Mouse (Mus musculus) kidney, embryonic 14.5 days (tissue): ENCODE measurements at regions not wholly inside any gene's neighbourhood (a gene's known extent, or its start where the extent isn't known, plus 50 kb on each side); places are given as distances from the start of the nearest gene placed in this dataset.
A peak's percentile ranks its signal among the peaks of the same experiment; 100 is the strongest.

ENCODE experiments used
- ATAC-seq: fragments of 200-750 bp; cut with Nextera tagmentation; 2 replicates; pipeline ENCODE4 v1.8.0; 2017; ENCODE audit warnings: moderate number of reproducible peaks, mild to moderate bottlenecking, moderate TSS enrichment, moderate library complexity; ENCODE audit not compliant: low FRiP score, low TSS enrichment
- H3K27ac ChIP-seq: fragments of 300-500 bp; sonication (generic); 2 replicates; pipeline ENCODE4 v1.5.1; 2014; ENCODE audit warnings: low read depth, mild to moderate bottlenecking, low read length, moderate library complexity, mixed read lengths
- H3K27me3 ChIP-seq: fragments of 300-500 bp; sonication (generic); 2 replicates; pipeline ENCODE4 v1.6.1; 2014; ENCODE audit warnings: mild to moderate bottlenecking, low read length; ENCODE audit not compliant: control insufficient read depth, insufficient read depth
- H3K36me3 ChIP-seq: fragments of 300-500 bp; sonication (generic); 2 replicates; pipeline ENCODE4 v1.6.1; 2014; ENCODE audit warnings: low read length, mixed read lengths; ENCODE audit not compliant: control insufficient read depth, insufficient read depth
- H3K4me1 ChIP-seq: fragments of 300-500 bp; sonication (generic); 2 replicates; pipeline ENCODE4 v1.6.1; 2014; ENCODE audit warnings: low read length, mixed read lengths; ENCODE audit not compliant: control insufficient read depth, insufficient read depth
- H3K4me2 ChIP-seq: fragments of 300-500 bp; sonication (generic); replicated peaks from 2 replicates; pipeline ENCODE4 v1.6.1; 2014; ENCODE audit warnings: low read depth, mild to moderate bottlenecking, low read length
- H3K4me3 ChIP-seq: fragments of 300-500 bp; sonication (generic); 2 replicates; pipeline ENCODE4 v1.5.1; 2014; ENCODE audit warnings: mild to moderate bottlenecking, low read length
- H3K9ac ChIP-seq: fragments of 300-500 bp; sonication (generic); 2 replicates; pipeline ENCODE4 v1.6.1; 2014; ENCODE audit warnings: low read depth, mild to moderate bottlenecking, low read length, moderate library complexity
- H3K9me3 ChIP-seq: fragments of 300-500 bp; sonication (generic); 2 replicates; pipeline ENCODE4 v1.6.1; 2016; ENCODE audit warnings: low read length; ENCODE audit not compliant: control insufficient read depth
- WGBS: fragments of 180-500 bp; shearing (Covaris S2); extraction: QIAGEN DNeasy Blood & Tissue Kit; methylation state at CpG from one replicate; pipeline ENCODE4 v1.1.7; 2014; 5-methylcytosine and 5-hydroxymethylcytosine counted together

DNA sequence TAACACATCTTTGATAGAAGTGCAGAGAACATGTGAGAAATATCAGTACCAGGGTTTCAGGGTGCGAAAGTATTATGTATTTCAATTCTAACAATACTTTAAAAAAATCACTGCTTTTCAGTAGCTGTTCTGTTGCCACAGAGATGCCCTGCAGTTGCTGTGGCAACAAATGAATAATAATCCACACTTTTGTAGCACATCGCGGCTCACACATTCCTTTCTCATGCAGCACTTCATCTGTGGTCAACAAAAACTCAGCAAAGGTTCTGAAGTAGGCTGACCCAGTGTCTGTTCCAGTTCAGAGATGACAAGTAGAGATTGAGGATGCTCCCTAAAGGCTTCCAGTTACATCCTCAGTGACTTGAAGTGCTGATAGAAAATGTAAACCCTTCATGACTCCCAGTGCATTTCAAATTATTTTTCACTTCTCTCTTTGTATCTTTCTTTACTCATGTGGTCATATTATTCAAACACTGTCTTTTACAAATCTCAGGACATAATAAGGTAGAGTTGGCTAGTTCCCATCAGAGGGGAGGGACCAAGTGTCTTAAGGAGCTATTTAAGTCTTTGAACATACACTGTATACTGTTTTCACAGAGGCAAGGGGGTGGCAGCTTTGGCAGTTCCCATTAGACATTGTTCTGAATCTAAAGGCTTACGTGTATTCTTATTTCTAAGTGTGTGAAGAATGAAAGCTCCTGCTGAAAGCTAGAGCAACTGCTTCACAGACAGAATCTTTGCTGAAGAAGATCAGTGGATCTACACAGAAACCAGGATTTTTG is 460.6 kb upstream of the Slit2 start:
- WGBS: 67% methylated on average over 4 of the region's 4 CpGs
- Histone ChIP-seq H3K9me3 (no peaks in the 10 kb centered on the region), H3K27ac (no peak overlapping the region), H3K36me3 (no peaks in the 10 kb centered on the region), H3K27me3 (no peaks in the 10 kb centered on the region), H3K4me1 (no peaks in the 10 kb centered on the region), H3K4me3 (no peak overlapping the region), H3K9ac (no peak overlapping the region), H3K4me2 (no peak overlapping the region)
- ATAC-seq: no peak

GRCm38 (mm10) chr5:47528671-47529070 is 454.3 kb upstream of the Slit2 start:
- 89% methylated on average over 7 of the region's 7 CpGs for WGBS
- H3K36me3 ChIP-seq: no peaks in the 10 kb centered on the region
- ATAC-seq: no peak

DNA sequence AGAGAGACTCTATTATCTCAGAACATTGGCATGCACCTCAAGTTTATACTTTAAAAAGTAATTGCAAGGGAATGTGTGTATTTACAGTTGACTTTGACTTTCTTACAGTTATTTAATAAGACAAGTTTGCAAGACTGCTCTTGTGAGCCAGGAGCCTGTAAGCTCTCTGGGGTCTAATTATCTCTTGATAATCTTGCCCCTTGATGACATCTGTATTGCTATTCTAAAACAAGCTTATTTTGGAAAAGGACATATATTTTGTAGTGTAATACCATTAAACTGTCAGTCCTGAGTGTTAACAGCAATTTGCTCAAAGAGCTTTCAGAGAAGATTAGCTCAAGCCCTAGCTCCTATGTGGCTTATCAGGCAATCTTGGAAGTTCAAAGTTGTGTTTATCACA is 445.4 kb upstream of the Slit2 start:
- no peaks in the 10 kb centered on the region for H3K36me3 ChIP-seq
- no peak overlapping the region for H3K27ac ChIP-seq
- ATAC-seq: 0 out of 2 replicates have a peak, but pooled peaks have one; percentile 16
- no peak overlapping the region for H3K4me2 ChIP-seq
- no peaks in the 10 kb centered on the region for H3K9me3 ChIP-seq
- no peaks in the 10 kb centered on the region for H3K27me3 ChIP-seq
- H3K9ac ChIP-seq: no peak overlapping the region
- no peaks in the 10 kb centered on the region for H3K4me1 ChIP-seq
- H3K4me3 ChIP-seq: no peak overlapping the region

More at GRCm38 (mm10) chr5:47528671-47529070, 454.3 kb upstream of the Slit2 start:
- Histone ChIP-seq H3K4me2 (no peak overlapping the region), H3K27me3 (no peaks in the 10 kb centered on the region), H3K4me3 (no peak overlapping the region), H3K9ac (no peak overlapping the region), H3K9me3 (0 out of 2 replicates have a peak, but pooled peaks cover 2% of the 10 kb centered on the region), H3K27ac (no peak overlapping the region), H3K4me1 (no peaks in the 10 kb centered on the region)

GRCm38 (mm10) chr5:47542248-47542647 is 440.7 kb upstream of the Slit2 start:
- no peak for ATAC-seq
- 89% methylated on average over 1 of the region's 1 CpGs for WGBS
- Histone ChIP-seq H3K9ac (no peak overlapping the region), H3K27ac (no peak overlapping the region), H3K4me3 (no peak overlapping the region), H3K4me1 (no peaks in the 10 kb centered on the region), H3K36me3 (no peaks in the 10 kb centered on the region), H3K27me3 (no peaks in the 10 kb centered on the region), H3K9me3 (no peaks in the 10 kb centered on the region), H3K4me2 (no peak overlapping the region)

GRCm38 (mm10) chr5:47556717-47557116 is 426.2 kb upstream of the Slit2 start:
- Histone ChIP-seq H3K36me3 (no peaks in the 10 kb centered on the region), H3K4me2 (no peak overlapping the region), H3K4me3 (no peak overlapping the region), H3K27me3 (no peaks in the 10 kb centered on the region), H3K4me1 (no peaks in the 10 kb centered on the region), H3K27ac (no peak overlapping the region), H3K9me3 (no peaks in the 10 kb centered on the region), H3K9ac (no peak overlapping the region)
- WGBS: 58% methylated on average over 1 of the region's 1 CpGs
- peak; percentile 89 for ATAC-seq

DNA sequence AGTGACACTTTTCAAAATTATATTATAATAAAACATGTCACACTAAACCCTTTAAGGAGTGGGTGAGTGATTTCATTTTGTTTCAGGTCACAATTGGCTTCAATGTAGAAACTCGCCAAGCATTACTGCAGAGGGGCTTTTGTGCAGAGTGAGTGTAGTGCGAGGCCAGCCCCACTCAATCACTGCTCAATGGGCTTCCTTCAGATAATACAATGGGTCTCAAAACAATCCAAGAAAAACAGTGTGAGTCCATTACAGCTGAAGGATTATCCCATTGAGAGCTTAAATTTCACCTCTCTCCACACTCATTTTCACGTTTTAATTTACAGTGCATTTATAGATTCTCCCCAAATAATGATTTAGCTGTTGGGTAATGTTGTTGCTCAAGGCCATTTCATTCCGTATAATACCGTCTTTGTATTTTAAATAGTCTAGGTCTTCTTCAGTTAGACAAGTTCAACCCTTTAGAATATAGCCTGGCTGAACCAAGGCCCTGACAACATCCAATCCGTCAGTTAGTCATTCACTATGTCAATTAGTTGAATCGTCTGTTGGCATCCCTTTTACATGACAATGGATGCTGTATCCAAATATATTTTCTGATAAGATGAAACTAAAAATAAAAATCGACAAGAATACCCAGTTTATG is 425.7 kb upstream of the Slit2 start:
- no peaks in the 10 kb centered on the region for H3K36me3 ChIP-seq
- no peak overlapping the region for H3K4me2 ChIP-seq
- H3K9ac ChIP-seq: no peak overlapping the region
- H3K9me3 ChIP-seq: no peaks in the 10 kb centered on the region
- no peaks in the 10 kb centered on the region for H3K27me3 ChIP-seq
- H3K4me1 ChIP-seq: no peaks in the 10 kb centered on the region
- H3K4me3 ChIP-seq: no peak overlapping the region
- 42% methylated on average over 8 of the region's 8 CpGs for WGBS
- H3K27ac ChIP-seq: no peak overlapping the region
- ATAC-seq: peak; percentile 92
